Mouse (Mus musculus): ENCODE data around the gene Prcp. TPM values are rescaled to one million over a fixed set of nuclear protein-coding genes. Genes with fewer than 3 reads are reported as not detected.

The Prcp gene
- total RNA-seq (2022), result 10 to 100 TPM in 2 of 4 experiments, 1 to 10 TPM in 2; 6.4 to 11.4 (median 9.2) TPM

- peak; percentile 95 for DNase-seq (ENCODE audit: low spot score)
Observed at GRCm38 (mm10) chr7:92874116-92874675, at the start of gene Prcp, which contains the start of gene Ddias. TSS of gene Prcp (plus strand) at chr7:92874470. TSS of gene Ddias (minus strand) at chr7:92874247.

GRCm38 (mm10) chr7:92826248-92826647 is 48.0 kb upstream of the Prcp start:
- DNase-seq (ENCODE audit: low spot score), result no peak

GRCm38 (mm10) chr7:92827981-92828380 is 46.3 kb upstream of the Prcp start:
- peak; percentile 19 for DNase-seq (ENCODE audit: low spot score)

- DNase-seq (ENCODE audit: low spot score), result no peak
Observed at GRCm38 (mm10) chr7:92832395-92832794, 41.9 kb upstream of the Prcp start.

- DNase-seq (ENCODE audit: low spot score), result no peak
Observed at GRCm38 (mm10) chr7:92834391-92834790, 39.9 kb upstream of the Prcp start.

GRCm38 (mm10) chr7:92836447-92836846 is 37.8 kb upstream of the Prcp start:
- no peak for DNase-seq (ENCODE audit: low spot score)

GRCm38 (mm10) chr7:92837226-92837625 is 37.0 kb upstream of the Prcp start:
- DNase-seq (ENCODE audit: low spot score), result no peak

GRCm38 (mm10) chr7:92837907-92838306 is 36.4 kb upstream of the Prcp start:
- DNase-seq (ENCODE audit: low spot score), result no peak

- DNase-seq (ENCODE audit: low spot score), result no peak
Observed at GRCm38 (mm10) chr7:92842254-92842653, 32.0 kb upstream of the Prcp start.

GRCm38 (mm10) chr7:92848246-92848645 is 26.0 kb upstream of the Prcp start:
- no peak for DNase-seq (ENCODE audit: low spot score)

GRCm38 (mm10) chr7:92866526-92866925 is 7.7 kb upstream of the Prcp start:
- no peak for DNase-seq (ENCODE audit: low spot score)

GRCm38 (mm10) chr7:92870161-92870560 is 4.1 kb upstream of the Prcp start:
- DNase-seq (ENCODE audit: low spot score), result no peak

GRCm38 (mm10) chr7:92871596-92871995 is 2.7 kb upstream of the Prcp start:
- DNase-seq (ENCODE audit: low spot score), result no peak

GRCm38 (mm10) chr7:92874761-92875408 is 615 bp downstream of the Prcp start:
- DNase-seq (ENCODE audit: low spot score), result peak; percentile 92

- DNase-seq (ENCODE audit: low spot score), result peak; percentile 56
Observed at GRCm38 (mm10) chr7:92876066-92876465, 1.8 kb downstream of the Prcp start.

GRCm38 (mm10) chr7:92876538-92876937 is 2.3 kb downstream of the Prcp start:
- no peak for DNase-seq (ENCODE audit: low spot score)

GRCm38 (mm10) chr7:92878575-92879285 is 4.5 kb downstream of the Prcp start:
- DNase-seq (ENCODE audit: low spot score), result peak; percentile 32

GRCm38 (mm10) chr7:92883850-92884716 is 9.8 kb downstream of the Prcp start:
- no peak for DNase-seq (ENCODE audit: low spot score)

GRCm38 (mm10) chr7:92884998-92885660 is 10.9 kb downstream of the Prcp start:
- no peak for DNase-seq (ENCODE audit: low spot score)

- DNase-seq (ENCODE audit: low spot score), result no peak
Observed at GRCm38 (mm10) chr7:92886801-92887200, 12.5 kb downstream of the Prcp start.

- DNase-seq (ENCODE audit: low spot score), result no peak
Observed at GRCm38 (mm10) chr7:92887230-92887629, 13.0 kb downstream of the Prcp start.

All from heart, adult 8-10 months (tissue).